Mouse (Mus musculus): ENCODE measurements around the gene Pml.

The Pml gene

DNA sequence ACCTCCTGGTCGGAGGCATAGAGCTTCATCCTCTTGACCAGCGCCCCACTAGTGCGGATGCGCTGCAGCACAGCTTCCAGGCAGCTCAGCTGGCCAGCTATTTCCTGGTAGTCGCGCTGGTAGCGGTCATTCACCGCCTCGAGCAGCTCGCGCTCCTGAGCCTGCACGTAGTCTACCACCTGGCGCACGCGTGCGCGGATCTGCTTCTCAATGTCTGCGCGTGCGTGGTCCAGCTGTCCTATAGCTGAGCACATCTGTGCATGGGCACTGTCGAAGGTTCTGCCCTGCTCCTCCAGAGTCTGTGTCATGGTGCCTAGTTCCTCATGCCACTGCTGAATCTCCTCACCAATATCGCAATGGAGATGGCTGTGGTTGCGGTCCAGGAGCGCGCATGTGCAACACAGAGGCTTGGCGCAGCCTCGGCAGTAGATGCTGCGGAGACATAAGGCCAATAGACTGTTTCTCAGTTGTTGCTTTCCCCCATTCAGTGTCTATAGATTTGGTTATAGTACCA, 15.0 kb downstream of the Pml start:
- no peak for DNase-seq (ENCODE audit: low spot score)

DNA sequence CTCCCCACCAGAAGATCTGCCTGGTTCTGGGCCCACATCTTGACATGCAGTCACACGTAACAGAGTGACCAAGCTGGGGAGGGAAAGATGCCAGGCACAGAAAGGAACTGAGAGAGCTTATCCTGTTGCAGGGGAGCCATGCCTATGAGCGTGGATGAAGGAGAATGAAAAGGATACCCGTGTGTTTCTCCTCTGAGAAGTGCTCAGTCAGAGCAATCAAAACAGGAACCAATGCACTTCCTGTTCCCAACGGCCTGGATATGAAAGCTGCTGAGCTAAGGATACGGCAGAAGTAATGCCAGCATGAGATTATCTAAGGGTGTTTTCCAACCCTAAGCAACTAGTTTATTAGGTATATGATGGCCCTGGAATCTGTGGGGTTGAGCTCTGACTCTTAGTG, 17.2 kb downstream of the Pml start:
- DNase-seq (ENCODE audit: low spot score), result no peak

DNA sequence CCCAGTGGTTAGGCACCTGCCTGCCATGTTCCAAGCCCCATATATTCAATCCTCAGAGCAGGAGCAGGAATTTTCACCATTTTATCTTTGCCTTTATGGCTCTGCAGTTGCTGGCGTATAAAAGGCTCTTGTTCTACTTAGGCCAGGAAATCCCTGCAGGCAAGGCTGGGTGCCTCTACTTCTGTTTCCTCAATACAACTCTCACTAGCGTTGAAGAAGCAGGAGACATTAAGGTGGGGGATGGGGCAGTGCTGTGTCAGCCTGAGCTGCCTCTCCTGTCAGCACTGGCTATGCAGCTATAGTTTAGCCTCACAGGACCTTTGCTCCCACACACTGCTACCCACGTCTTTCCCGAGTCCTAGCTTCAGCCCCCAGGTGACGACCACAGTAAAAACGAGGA, 17.8 kb downstream of the Pml start:
- no peak for DNase-seq (ENCODE audit: low spot score)

DNA sequence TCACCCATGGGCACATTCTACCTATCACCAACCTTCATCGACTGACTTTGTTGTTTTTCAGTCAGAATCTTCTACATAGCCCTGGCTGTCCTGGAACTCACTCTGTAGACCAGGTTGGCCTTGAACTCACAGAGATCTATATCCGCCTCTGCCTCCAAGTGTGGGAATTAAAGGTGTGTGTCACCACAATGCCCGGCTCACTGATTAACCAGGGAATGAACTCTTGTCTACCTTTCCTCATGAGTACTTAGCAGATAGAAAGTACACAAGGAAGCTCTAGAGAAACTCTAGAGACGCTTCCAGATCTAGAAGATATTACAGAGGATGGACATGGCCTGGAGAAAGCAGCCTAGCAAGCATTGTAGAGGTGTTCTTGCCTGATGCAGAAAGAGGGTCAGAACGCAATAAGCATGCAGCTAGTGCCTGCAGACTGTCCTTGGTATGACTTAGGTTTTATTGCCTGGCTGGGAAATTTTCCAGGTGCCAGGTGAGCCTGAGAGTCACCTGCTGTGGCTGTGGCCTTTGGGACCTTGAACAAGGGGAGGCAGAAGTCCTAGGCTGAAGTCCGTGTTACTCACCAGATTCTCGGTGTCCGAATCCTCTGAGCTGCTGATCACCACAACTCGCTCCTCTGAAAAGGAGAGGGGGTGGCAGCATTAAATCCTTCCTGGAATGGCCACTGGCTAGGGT, 20.7 kb downstream of the Pml start:
- DNase-seq (ENCODE audit: low spot score), result no peak

DNA sequence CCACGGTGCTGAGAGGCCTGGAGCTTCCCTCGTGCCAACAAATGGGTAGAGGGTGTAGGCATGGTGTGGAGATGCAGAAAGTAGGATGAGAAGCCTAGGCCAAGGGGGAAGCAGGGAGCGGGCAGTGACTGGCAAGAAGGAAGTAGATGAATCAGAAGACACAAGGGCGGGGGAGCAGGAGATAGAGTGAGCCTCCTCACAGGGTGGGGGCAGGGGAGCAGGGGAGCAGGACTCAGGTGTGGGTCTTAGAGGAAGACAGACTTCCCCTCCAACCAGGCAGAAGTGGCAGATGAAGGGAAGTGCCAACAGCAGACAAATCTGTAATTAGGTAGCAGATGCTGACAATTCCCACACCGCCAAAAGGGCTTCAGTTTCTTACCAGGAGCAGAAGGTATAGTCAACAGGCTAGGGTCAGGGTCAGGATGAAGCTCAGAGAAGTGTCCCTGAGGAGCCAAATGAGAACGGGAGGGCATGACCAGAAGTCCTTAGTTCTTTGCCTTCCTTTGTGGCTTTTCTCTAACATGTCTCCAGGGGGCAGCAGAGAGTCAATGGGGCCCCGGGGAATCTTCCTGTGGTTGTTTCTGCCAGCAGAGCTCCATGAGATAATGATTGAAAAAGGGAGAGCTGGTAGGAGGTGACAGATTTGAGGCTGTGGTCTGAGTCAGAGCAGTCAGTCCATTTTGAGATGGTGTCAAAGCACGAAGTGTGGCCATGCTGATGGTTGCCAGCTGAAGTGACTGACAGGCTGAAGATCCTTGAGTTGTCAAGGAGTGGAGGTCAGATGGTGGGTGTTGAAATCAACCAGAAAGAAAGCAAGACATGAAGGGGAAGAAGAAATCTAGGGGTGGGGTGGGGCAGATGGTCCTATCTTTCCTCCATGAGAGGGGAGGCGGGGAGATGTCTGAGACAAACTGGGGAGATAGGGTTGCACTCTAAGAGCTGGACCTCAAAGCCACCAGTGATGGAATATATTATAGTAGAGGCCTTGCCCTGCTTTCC, 23.4 kb downstream of the Pml start:
- DNase-seq (ENCODE audit: low spot score), result peak; percentile 76

DNA sequence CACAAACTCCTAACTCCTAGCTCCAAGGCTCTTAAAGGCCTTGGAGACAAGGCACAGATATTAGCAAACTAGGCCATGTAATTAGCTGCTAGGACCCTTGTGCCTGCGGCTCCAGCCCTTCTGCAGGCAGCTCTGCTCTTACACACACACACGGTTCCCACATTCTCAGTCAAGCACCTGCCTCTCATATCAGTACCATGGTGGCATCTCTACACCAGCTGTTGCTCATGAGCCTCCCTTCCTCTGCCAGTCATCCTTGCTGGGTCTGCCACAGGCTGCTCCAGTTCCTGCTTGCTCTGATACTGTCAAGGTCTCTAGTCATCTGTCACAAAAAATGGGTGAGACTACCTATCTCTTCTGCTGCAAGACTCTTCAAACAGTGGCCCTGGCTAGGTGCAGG, 25.2 kb downstream of the Pml start:
- DNase-seq (ENCODE audit: low spot score), result no peak

DNA sequence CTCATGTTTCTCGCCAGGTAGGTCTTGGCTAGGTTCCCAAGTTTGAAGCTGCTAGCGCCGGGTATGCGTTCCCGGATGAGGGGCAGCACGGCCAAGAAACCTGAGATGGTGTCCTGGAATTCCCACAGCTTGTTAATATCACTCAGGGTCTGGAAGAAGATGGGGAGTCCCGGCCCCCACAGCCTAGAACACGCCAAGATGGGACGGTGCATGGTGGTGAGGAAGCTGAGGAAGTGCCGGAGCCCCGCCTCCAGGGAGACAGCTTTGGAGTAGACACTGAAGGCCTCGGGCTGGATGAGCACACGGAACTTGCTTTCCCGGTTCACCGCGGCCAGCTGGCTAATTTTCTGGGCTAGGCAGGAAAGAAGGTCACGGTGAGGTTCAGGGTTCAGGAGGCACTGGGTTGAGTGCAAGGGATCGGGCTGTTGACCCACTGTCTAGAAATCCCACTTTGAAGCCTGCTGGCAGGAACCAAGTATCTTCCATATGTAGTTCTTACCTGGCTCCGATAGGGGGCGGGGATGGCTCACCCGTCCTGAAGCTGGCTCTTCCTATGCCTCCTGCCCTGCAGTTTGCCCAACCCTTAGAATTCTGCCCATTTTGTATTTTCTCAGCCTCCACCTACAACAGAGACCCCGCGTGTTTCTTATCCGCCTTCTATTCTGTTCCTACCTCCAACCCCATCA, 29.2 kb downstream of the Pml start:
- DNase-seq (ENCODE audit: low spot score), result peak; percentile 70

DNA sequence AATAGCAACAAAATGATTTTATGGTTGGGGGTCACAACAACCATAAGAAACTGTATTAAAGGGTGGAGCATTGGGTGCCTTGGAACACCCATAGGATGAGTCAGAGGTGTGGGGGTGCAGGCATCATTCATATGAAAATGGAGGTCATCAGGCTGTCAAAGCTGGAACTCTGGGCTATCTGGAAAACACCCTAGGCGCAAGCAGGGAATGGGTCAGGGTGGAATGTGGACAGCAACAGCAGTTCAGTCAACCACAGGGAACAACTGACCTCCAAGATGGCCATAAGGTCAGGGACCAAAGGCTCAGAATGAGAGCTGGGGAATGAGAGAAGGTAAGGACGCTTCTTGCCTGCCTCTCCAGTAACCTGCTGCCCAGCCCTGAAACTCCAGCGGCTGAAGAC, 31.0 kb downstream of the Pml start:
- DNase-seq (ENCODE audit: low spot score), result no peak

DNA sequence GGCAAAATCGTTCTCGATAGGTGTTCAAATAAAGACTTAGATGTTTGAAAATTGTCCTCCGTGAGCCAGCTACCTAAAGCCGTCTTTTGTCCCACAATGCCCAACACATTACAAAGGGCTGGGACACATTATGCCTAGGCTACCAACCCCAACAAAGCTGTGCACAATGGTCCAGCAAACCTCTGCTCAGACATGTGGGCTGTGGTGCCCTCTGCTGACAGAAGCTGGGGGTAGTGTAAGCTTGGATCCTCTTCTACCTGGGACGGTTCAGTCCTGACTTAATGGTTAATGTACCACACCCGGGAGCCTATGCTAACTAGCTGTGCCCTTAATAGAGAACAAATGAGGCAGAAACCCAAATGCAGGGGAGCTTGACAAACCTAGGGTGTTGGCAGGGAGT, 33.2 kb downstream of the Pml start:
- DNase-seq (ENCODE audit: low spot score), result peak; percentile 71

DNA sequence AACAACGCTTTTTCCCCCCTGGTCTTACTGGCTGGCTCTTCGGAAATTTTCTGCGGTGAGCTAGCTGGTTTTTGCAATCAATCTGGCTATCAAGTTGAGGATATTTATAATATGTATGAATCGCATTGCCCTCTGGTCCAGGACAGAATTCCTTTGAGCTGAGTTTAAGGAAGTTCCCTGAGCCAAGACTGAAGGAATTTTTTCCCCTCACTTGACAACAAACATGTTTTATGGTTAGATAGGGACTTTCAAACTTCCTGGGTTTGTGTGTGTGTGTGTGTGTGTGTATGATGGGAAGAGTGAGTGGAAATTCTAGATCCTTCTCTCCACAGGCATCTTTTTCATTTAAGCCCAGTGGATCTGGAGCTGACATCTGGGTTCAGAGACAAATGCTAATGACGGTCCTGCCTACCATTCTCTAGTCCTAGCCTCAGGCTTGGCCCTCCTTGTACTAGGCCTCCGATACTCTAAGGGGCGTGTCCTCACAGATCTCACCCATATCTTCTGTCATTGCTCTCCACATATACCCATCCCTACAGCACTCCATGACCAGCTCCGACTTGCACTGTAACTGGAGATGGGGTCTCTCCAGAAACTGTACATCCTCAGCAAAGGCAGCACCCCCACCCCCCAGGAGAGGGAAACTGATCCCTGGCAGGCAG, 34.9 kb downstream of the Pml start:
- no peak for DNase-seq (ENCODE audit: low spot score)

DNA sequence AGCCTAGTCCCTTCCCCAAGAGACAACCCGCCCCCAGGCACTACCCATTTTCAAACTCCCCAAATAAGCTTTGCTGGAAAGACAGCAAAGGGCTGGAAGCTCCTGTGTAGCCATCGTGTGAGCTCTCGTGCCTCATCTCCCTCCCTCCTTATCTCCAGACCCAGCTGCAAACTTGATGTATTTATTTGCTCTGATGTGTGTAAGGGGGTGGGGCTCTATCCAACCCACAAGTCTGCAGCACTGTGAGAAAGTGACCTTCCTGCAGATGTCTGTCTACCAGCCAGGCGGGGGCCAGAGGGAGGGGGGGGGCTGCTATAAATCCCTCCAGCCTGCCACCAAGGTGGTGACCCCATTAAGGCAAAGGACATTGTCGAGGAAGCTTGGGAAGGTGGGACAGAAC, 35.7 kb downstream of the Pml start:
- no peak for DNase-seq (ENCODE audit: low spot score)

DNA sequence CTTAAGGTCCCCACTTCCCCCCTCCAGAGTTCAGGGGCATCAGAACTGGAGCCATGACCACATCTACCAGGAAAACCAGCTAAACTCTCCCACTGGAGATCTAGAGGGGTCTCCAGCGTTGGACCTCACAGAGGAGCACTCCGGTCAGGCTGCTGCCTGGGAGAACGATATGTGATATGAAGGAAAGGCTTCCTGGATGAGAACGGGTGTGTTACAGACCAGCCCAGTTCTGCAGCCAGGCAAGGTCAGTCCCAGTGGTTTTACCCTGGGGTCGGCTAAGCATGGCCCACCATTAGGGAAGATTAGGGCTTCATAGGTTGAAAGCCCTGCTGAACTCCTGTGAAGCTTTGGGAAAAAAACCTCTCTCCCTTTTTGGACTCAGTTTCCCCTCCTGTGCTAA, 36.2 kb downstream of the Pml start:
- DNase-seq (ENCODE audit: low spot score), result no peak

DNA sequence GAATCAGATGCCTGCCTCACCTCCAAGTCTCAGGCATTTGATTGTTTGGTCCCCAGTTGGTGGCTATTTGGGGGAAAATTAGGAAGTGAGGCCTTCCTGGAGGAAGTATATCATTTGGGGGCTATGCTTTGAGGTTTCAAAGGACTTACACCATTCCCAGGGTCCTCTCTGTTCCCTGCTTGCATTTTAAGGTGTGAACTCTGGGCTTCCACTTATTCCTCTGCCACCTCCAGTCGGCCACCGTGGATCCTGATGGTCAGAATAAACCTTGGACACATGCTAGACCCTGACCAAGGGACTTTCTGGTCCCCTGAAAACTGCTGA, 39.3 kb downstream of the Pml start:
- no peak for DNase-seq (ENCODE audit: low spot score)

DNA sequence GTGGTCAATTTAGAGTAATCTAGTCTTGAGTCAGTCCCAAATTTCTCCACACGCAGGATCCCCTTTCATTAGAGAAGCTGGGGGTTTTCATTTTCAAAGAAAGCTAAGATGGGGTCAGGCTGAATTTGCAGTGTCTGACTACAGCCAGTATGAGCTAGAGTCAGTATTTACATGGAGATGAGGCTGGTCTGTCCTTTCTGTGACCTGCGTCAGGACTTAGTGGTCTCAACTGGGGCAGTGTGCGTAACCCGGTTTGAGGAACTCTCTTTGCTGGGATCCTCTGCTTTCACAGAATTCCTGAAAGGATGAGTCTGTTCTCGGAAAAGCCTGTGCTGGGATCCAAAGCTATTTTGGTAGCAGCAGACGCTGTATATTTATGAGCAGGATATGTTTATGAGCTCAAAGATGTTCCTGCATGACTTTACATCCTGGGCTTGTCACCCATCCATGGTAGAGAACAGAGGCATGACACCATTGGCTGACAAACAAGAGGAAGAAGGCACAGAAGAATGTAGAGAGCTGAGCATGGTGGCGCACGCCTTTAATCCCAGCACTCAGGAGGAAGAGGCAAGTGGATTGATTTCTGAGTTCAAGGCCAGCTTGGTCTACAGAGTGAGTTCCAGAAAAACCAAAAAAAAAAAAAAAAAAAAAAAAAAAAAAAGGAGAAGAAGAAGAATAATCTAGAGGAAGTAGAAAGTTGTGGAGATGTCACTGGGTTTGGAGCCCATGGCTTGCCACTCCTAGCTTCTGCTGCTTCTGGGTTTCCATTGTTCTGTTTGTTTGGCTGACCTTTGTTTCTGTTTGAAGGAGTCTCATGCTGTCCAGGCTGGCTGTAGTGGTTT, 39.9 kb downstream of the Pml start:
- DNase-seq (ENCODE audit: low spot score), result no peak

DNA sequence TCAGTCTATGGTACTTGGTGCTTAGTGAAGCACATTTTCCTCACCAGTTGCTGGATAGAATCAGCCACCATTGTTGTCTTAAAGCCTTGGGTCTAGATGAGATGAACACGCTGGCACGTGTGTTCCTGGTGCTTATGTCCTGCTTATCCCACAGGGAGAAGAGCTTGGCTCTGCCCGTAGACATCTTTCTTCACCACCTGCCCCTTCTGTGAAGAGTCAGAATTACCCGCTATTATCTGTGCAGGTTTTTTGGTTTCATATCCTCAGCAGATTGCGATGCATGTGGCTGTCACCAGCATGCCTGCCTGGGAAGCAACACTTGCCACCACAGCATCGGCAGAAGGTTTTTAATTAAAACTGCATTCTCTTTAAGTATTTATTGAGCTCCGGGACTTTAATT, 43.6 kb downstream of the Pml start:
- DNase-seq (ENCODE audit: low spot score), result no peak

DNA sequence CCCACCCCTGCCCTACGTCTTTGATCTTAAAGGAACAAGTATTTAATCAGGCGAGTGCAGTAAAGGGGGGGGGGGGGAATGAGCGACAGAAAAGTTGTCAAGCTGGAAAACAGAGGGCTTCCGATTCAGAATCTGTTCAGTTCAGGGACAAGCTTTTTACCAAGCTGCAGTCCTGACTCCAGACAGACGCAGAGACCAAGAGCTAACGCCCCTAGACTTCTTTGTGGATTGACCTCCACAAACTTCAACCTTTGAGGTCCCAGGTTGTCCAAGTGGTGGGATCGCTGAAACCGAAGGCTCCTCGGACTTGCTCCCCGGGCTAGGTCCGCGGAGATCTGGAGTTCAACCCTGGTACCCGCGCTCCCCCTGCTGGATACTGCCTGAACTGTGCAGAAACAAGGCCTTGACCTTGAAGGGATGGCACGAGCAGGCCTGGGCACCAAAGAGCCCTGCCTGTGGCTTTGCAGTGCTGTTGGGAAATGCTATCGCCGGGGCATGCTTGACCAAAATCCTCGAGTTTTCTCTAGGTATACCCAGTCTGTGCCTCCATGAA, 45.1 kb downstream of the Pml start:
- DNase-seq (ENCODE audit: low spot score), result peak; percentile 97

DNA sequence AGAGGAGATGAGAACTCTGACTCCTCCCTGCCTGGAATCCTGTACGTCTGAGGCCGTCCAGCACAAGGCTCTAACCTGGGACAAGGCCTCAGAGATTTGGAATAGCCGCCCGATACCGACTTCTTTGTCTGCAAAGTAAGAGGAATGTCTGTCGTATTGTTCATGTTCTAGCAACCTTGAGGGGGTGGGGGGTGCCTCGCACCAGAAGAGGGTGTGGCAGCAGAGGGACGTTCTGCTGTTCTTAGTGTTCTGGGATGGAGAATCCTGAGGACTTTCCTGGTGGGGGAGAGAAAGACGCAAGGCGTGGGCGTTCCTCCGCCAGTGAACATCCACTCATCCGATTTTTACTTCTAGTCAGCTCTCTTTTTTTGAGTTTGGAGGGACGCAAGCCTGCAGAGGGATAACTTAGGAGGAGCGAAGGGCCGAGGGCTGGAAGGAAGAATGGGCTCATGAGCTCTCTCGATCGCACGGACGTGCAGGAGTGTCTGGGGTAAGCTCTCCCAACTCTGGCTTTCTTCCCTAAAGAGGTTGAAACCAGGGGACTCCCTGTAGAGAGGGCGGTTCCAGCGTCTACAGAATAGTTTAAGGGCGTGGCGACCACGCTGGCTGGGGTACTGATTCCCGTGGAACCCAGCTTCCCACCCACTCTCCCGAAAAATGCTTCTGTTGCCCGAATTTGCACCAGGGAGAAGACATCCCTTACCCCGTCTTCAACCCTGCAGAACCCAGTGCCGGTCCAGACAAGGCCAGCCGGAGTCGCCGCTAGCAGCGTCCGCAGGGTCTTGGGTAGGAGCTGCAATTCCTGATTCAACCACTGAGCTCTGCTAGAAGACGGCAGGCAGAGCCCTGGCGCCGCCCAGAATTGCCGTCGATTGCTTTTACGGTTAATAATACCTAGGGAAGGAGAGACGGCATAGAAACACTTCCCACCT, 45.8 kb downstream of the Pml start, which contains the start of the genes Islr and Islr2:
Gene Islr (minus strand): TSS at position 791 of the 932 bp plus-strand sequence.
Gene Islr2 (minus strand): TSS at position 804 of the 932 bp plus-strand sequence.
- peak; percentile 82 for DNase-seq (ENCODE audit: low spot score)

DNA sequence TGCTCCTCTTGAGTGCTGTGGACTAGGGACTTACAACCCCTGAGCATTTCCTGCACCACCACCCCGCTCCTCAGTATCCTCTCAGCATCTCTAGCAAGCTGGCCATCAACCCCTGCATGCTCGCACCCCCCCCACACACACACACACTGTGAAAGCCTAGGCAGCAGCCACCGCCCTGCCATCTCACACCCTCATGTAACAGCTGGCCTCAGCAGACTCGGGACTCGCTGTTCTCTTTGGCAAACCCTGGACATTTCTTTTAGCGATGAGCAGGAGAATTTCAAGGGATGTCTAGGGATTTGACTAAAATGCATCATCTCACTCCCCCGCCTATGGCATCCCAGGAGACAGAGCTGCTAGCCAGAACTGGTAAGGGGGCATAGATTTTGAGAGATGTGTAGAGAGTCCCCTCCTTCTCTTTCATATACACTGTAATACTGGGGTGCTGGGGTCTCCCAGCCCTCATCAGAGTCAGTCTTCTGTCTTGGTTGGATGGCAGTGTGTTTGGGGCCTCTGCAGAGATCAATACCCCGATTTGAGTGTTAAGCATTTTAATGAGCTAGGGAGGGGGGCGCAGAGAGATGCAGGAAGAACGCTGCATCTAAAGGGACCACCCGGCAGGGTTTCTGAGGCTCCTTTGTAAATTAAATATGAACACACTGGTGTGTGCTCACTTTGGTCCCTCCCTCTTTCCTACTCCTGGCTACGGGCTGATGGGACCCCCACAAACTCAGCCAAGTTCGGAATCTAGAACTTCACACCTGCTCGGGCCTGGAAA, 46.7 kb downstream of the Pml start:
- DNase-seq (ENCODE audit: low spot score), result no peak

All from testis, postnatal 10 days (tissue).